Mouse (Mus musculus) CH12.LX (cell line): Measurements from ENCODE around the gene Cttnbp2nl.

Source experiments
- CTCF ChIP-seq, 2 experiments: IDR thresholded peaks in 1 of 2; conservative IDR thresholded peaks in 1 of 2; 2 replicates each; pipeline ENCODE4 v1.5.1; 2011 to 2012; ENCODE audit warnings: low read depth in 2 of 2, low read length in 2 of 2, improper control_type of control experiment in 1 of 2, inconsistent platforms in 1 of 2, mild to moderate bottlenecking in 1 of 2, moderate library complexity in 1 of 2
- MAX ChIP-seq: IDR thresholded peaks from 2 replicates; pipeline ENCODE4 v1.6.1; 2011; ENCODE audit warnings: low read length, improper control_type of control experiment
- ZMIZ1 ChIP-seq: IDR thresholded peaks from 2 replicates; pipeline ENCODE4 v1.6.1; 2012; ENCODE audit warnings: low read depth, mild to moderate bottlenecking, inconsistent platforms, low read length, improper control_type of control experiment

- TF ChIP-seq CTCF (conservative IDR thresholded peaks at IDR 0.05 in 1 of 2, IDR thresholded peaks at IDR 0.05 in 1 of 2; ENCODE audit: low read depth in 2 of 2, low read length in 2 of 2) (no peak), ZMIZ1 (no peak), MAX (no peak)
Observed at GRCm38 (mm10) chr3:104965070-104965855, 87.7 kb downstream of the Cttnbp2nl start.
